Mouse (Mus musculus) gastrocnemius, adult 2 months (tissue): ENCODE measurements around the gene Spop. TPM values are rescaled to one million over a fixed set of nuclear protein-coding genes. Genes with fewer than 3 reads are reported as not detected.
A peak's percentile ranks its signal among the peaks of the same experiment; 100 is the strongest.
"Not testable (repeated sequence)": the region's sequence is repeated elsewhere in the genome, so short reads cannot be mapped to it uniquely, and the experiment has no call there.

ENCODE experiments used
- DNase-seq: peaks from one replicate; pipeline ENCODE4 v3.0.0; 2022
- H3K27ac ChIP-seq: fragments of 200-600 bp; 2 replicates; pipeline ENCODE4 v1.8.1; 2022; ENCODE audit warnings: mild to moderate bottlenecking
- H3K4me3 ChIP-seq: fragments of 200-600 bp; 2 replicates; pipeline ENCODE4 v1.8.1; 2022; ENCODE audit warnings: mild to moderate bottlenecking, moderate library complexity
- CTCF ChIP-seq: fragments of 200-600 bp; IDR thresholded peaks from 2 replicates; pipeline ENCODE4 v1.8.1; 2022; ENCODE audit warnings: antibody characterized with exemption, mild to moderate bottlenecking, moderate library complexity
- intact Hi-C: fragments of 180-260 bp; cut with DNase I; formaldehyde crosslinking; loops from one replicate; pipeline ENCODE4 v1.15.1; 2025
- total RNA-seq, 2 experiments: library from RNA; stranded (reverse); gene quantifications; 2 replicates each; pipeline ENCODE4 v1.2.3; 2021

The Spop gene
- total RNA-seq, 2 experiments from 2014 or later = 190 to 208 TPM

DNA sequence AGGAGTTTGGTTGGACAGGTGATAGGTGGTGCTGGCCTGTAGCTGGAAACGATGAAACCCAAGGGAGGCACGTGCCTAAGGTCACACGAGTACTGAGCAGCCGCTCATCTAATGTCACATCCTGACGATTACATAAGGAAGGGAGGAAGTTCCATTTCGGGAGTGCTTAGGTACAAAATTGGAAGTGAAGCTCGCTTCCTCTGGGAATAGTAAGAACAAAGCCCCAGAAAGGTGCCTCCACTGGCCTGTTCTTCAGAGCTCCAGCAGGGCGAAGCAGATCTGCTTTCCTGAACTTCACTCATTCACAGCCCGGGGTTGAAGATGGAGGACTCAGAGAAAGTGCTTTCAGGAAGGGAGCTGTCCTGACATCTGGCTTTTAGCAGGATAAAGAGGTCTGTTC, 80.1 kb downstream of the Spop start:
- intact Hi-C loops = no loop called here
- no peak overlapping the region for H3K4me3 ChIP-seq
- H3K27ac ChIP-seq = no peak overlapping the region
- no peak for DNase-seq
- TF ChIP-seq CTCF = no peak

DNA sequence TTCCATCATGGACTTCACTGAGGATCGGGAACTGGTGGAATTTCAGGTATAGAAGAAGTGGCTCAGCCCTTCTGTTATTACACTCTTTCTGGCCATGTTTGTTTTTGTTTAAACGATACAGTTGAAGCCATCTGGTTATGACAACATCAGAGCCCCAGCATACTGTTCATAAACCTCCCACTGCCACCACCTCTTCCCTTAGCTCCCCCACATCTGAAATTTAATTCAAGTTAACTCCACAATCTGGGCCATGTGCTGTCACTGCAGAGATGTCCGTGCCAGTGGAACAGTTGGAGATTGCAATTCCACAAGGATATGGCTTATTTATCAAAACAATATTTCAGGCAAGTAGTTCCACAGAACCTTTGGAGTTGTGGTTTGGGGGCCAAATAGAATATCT, 80.5 kb downstream of the Spop start:
- no peak for DNase-seq
- Histone ChIP-seq H3K4me3 (no peak overlapping the region), H3K27ac (no peak overlapping the region)
- TF ChIP-seq CTCF = no peak
- intact Hi-C loops = no loop called here

DNA sequence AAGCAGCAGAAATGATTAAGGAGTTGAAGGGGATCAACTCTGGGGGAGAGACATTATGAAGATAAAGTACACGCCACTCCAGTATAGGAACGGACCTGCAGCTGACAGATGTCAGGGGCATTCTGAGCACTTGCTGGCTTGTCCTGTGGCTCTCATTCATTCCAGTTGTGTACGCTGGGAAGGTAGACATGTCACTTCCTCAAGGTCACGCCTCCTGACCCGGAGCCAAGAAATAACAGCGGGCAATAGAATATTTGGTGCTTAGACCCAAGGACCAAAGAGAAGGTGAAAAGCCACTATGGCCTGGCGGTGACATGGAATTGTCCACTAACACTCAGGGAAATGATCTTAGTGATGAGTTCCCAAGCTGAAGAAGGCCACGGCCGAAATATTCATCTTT, 82.0 kb downstream of the Spop start:
- intact Hi-C loops = no loop called here
- no peak for DNase-seq
- H3K4me3 ChIP-seq = no peak overlapping the region
- no peak overlapping the region for H3K27ac ChIP-seq
- TF ChIP-seq CTCF = no peak

DNA sequence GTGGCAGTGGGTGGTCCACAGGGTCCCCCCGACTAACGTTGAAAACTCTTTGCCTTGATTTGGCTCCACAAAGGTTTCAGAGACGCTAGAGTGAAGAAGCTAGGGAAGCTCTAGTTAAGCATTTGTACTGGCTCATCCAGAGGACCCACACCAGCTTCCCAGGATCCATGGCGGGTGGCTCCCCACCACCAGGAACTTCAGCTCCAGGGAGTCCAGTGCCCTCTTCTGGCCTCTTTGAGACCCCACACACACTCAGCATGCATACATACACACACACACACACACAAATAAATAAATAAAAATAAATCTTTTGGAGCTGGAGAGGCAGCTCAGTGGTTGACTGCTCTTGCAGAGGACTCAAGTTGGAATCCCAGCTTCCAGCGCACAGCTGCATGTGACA, 84.0 kb downstream of the Spop start:
- no peak for DNase-seq
- intact Hi-C loops = no loop called here
- H3K27ac ChIP-seq = no peak overlapping the region
- H3K4me3 ChIP-seq = no peak overlapping the region
- TF ChIP-seq CTCF = no peak

DNA sequence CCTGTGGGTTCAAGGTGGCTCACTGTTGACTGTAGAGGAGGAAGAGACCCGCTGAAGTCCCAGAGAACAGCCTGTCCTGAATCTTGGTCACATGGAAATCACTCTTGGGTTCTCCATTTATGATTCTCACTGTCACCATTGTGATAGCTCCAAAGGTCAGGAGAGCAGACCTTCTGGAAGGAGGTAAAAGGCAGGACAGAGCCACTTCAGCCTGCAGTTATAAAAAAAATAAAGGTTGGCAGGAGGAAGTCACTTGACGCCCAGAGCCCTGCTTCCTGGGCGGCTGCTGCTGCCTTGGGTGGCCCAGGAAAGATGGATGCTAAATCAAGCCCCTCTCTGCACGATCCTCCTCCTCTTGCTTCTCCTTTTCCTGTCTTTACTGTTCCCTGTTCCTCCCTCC, 86.5 kb downstream of the Spop start:
- peak; percentile 10 for DNase-seq
- intact Hi-C loops = no loop called here
- Histone ChIP-seq H3K4me3 (no peak overlapping the region), H3K27ac (no peak overlapping the region)
- TF ChIP-seq CTCF = no peak

DNA sequence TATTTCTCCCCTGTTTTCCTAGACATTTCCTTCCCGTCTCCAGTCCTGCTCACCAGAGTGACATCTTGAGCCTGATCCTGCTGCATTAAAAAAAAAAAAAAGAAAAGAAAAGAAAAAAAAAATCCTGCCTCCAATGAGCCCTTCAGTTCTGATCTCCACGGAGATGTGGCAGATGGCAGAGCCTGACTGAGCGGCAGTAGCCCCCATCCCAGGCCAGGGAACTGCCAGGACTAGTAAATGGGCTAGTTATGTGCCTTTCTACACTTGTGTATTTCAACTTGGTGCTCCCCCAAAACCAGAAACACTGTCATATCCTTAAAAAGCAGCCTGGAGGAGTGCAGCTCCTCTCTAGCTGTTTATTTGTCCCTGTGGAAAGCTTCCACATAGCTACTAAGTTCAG, 87.0 kb downstream of the Spop start:
- intact Hi-C loops = no loop called here
- H3K4me3 ChIP-seq = no peak overlapping the region
- TF ChIP-seq CTCF = no peak

DNA sequence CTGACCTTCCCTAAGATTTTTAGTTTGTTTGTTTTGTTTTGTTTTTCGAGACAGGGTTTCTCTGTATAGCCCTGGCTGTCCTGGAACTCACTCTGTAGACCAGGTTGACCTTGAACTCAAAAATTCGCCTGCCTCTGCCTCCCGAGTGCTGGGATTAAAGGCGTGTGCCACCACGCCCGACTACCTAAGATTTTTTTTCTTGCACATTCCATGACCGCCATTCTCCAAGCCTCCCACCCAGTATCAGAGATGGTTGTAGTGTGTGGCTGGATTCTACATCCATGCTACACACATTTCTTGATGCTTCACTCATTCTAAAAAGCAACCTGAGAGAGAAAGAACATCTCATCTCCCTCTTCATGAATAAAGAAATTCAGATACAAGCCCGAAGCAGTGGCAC, 87.9 kb downstream of the Spop start:
- peak; percentile 0 for DNase-seq
- H3K4me3 ChIP-seq, intact Hi-C loops, H3K27ac ChIP-seq: not testable (repeated sequence)

More for the DNA sequence above, 87.0 kb downstream of the Spop start:
- peak; percentile 0 for DNase-seq
- no peak overlapping the region for H3K27ac ChIP-seq

DNA sequence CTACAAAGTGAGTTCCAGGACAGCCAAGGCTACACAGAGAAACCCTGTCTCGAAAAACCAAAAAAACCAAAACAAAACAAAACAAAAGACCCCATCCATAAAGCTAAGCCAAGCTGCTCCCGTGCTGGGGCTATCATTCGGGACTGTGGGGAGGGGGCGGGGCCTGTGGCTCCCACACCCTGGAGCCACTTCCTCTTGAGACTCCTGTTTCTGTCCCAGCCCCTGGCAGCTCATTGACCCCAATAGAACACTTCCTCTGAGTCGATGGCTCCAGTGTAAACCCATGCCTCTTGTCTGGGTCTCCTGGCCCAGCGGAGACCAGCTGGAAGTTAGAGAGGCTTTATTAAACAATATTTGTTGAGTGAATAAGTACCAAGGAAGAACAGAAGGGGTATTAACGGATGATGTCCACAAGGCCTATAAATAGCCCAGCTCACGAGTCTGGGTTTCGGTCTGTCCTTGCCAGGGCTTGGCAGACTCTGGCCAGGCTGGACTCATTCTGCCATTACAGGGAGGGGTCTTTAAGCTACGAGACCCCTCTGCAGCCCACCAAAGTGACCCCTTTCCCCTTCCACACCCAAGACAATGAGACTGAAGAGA, 89.8 kb downstream of the Spop start:
- no peak for TF ChIP-seq CTCF
- intact Hi-C loops = no loop called here
- peak; percentile 62 for DNase-seq
- H3K27ac ChIP-seq = peak overlapping the region; percentile 73
- peak overlapping the region; percentile 37 for H3K4me3 ChIP-seq

DNA sequence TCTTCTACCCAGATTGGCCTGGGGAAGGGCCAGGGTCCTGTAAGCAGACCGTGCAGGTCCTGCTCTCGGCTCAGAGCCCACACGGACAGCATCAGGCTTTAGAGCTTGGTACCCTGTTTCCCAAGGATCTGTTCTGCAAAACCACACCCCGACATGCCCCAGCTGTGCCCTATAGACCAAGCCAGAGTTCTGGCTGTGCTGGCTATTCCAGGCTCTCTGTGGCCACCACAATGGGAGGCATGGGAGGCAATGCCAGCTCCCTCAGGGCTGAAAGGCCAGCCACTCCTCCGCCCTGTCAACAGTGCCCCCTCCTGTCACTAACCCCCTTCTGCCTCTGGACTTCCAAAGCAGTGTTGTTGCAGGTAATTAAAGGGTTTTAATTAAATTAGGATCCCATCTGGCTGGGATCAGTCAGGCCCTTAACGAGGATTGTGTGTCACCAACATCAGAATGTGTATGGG, 90.4 kb downstream of the Spop start:
- Histone ChIP-seq H3K27ac (peak overlapping the region; percentile 73), H3K4me3 (no peak overlapping the region; the same call in 1 of the 2 replicates)
- intact Hi-C loops = no loop called here
- DNase-seq = peak; percentile 47
- peak; percentile 21; the same call in 1 of the 2 replicates for TF ChIP-seq CTCF

DNA sequence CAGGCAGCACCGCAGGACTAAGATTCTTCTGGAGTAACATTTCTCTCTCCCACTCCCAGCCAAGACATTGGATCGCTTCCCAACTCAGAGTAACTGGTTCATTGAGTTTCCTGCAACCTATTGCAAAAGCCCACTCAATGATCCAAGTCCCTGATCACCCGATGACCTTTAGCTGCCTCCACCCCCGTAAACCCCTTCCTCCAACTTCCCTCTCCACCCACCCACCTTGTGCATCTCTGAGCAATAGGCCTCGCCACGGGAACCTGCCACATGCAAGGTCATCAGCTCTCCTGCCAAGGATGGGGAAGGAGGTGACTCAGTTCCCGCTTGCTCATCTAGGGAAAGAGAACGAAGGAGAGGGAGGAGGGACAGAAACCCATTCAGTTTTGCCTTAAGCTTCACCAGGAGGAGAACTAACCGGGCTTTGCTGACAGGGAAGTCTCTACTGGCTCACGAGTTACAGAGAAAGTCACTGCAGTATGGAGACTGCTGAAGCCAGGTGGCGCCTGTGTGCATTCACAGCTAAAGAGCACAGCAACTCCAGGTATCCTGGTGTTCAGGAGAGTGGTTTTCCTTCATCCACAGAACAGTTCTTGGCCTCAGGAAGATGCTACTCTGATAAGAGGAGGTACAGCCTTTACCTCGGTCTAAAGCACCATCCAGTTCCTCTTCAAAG, 93.3 kb downstream of the Spop start:
- Histone ChIP-seq H3K4me3 (no peak overlapping the region), H3K27ac (no peak overlapping the region)
- DNase-seq = peak; percentile 39
- TF ChIP-seq CTCF = peak; percentile 45
- intact Hi-C loops = no loop called here

DNA sequence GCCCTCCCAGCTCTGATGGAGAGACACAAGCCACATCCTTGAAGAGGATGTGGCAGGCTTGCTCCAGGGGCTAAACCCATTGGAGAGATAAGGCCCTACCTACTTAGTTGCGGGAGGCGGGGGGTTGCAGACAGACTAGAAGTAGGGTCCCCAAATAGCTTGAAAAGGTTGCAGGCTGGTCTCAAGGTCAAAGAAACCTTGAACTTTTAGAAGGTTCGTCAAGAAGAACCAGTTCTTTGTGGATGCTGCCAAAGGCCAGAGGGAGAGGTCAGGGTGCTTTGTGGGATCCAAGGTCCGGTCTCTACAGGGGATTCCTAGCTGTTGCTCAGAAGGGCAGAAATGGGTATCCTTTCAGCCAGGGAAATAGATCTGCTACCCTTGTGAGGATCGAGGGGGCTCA, 93.9 kb downstream of the Spop start:
- peak; percentile 14 for DNase-seq
- intact Hi-C loops = no loop called here
- no peak overlapping the region for H3K4me3 ChIP-seq
- no peak overlapping the region for H3K27ac ChIP-seq
- TF ChIP-seq CTCF = no peak

DNA sequence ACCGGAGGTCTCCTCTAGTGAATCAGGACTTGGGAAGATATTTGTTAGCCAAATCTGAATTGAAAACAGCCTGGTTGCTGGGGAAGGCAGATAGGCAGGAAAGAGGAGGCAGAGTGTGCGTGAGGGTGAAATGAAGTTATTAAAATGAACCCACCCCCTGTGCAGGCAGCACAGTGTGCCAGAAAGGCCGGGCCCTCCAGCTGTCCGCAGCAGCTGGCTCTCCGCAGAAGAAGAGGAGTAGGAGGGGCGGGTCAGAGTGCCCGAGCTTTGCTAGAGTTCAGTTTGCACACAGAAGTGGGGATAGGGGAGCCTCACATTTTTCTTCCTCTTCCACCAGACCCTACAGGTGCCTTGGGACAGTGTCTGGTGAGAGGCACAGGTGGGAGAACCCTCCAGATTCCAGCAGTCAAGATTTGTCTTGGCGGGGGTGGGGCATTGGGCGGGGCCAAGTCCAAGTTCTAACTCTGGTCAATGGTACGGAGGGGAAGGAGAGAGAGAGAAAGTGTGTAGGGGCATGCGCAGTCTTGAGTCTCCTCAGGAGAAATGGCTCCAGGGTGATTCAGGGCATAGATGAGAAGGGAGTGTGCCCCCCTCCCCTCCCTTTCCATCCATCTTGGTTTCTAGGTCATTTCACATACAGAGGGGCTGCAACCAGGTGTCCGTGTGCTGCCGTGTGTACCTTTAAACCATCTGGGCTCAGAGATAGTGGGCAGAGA, 94.5 kb downstream of the Spop start:
- Histone ChIP-seq H3K27ac (no peak overlapping the region), H3K4me3 (peak overlapping the region; percentile 55)
- TF ChIP-seq CTCF = no peak
- peak; percentile 47 for DNase-seq
- intact Hi-C loops = no loop called here

DNA sequence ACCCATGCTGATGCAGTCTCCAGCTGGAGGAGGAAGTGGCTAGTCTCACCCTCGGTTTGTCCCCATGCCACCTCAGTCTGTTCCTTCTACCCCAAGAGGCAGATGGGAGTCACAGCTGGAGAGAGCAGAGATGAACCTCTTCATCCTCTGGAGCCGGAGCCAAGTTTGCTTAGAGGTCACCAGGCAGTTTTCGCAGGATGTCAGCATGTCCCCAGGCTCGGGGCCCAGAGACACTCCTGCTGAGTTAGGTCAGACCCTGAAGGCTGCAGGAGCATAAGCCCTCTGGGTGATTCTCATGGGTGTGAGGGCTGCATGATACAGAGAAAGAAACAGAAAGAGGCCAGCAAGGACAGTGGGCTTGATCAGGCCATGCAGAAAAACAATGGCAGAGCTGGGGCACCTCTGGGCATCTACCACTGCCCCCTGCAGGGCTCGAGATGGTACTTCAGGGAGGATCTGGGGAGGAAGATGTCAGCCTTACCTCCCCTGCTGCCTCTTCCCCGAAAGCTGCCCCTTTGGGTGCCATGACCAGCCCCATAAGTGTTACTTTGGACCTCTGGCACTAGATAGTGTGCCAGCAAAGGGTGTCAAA, 95.3 kb downstream of the Spop start:
- Histone ChIP-seq H3K27ac (no peak overlapping the region), H3K4me3 (no peak overlapping the region)
- DNase-seq = no peak
- peak; percentile 66 for TF ChIP-seq CTCF
- intact Hi-C loops = no loop called here
